Mouse (Mus musculus) ES-E14 (cell line): ENCODE data around the gene Pard6a. TPM values are rescaled to one million over a fixed set of nuclear protein-coding genes. Genes with fewer than 3 reads are reported as not detected.

Source experiments
- DNase-seq: peaks from one replicate; pipeline ENCODE4 v3.0.0-alpha.2; 2013; ENCODE audit warnings: low read depth, low spot score
- H3K27ac ChIP-seq: 2 replicates; pipeline ENCODE4 v1.5.1; 2012; ENCODE audit warnings: low read depth, mild to moderate bottlenecking, low read length, moderate library complexity, mixed read lengths; ENCODE audit not compliant: poor library complexity, insufficient read depth, severe bottlenecking
- H3K36me3 ChIP-seq: 2 replicates; pipeline ENCODE4 v1.6.1; 2012; ENCODE audit warnings: mild to moderate bottlenecking, low read length, moderate library complexity, mixed read lengths; ENCODE audit not compliant: control insufficient read depth, poor library complexity, insufficient read depth, severe bottlenecking
- H3K4me1 ChIP-seq, 2 experiments: fragments of 150-350 bp in 1 of 2; sonication (generic) in 1 of 2; 2 replicates each; pipeline ENCODE4 v1.6.1; 2012; ENCODE audit warnings: low read length in 2 of 2, mild to moderate bottlenecking in 1 of 2, mixed read lengths in 1 of 2; ENCODE audit not compliant: control insufficient read depth in 2 of 2, insufficient read depth in 2 of 2, poor library complexity in 1 of 2
- H3K4me3 ChIP-seq, 2 experiments: fragments of 150-350 bp in 1 of 2; sonication (generic) in 1 of 2; 2 replicates each; pipeline ENCODE4 v1.5.1; 2012; ENCODE audit warnings: low read length in 2 of 2, low read depth in 1 of 2, mild to moderate bottlenecking in 1 of 2, mixed read lengths in 1 of 2; ENCODE audit not compliant: insufficient read depth in 1 of 2, poor library complexity in 1 of 2, severe bottlenecking in 1 of 2
- H3K9ac ChIP-seq: 2 replicates; pipeline ENCODE4 v1.6.1; 2012; ENCODE audit warnings: low read depth, mild to moderate bottlenecking, low read length, mixed read lengths; ENCODE audit not compliant: poor library complexity, insufficient read depth, severe bottlenecking
- H3K9me3 ChIP-seq: fragments of 150-350 bp; sonication (generic); 2 replicates; pipeline ENCODE4 v1.6.1; 2012; ENCODE audit warnings: low read depth, mild to moderate bottlenecking, low read length; ENCODE audit not compliant: control insufficient read depth, insufficient read depth
- CHD2 ChIP-seq: IDR thresholded peaks from 2 replicates; pipeline ENCODE4 v1.6.1; 2014; ENCODE audit warnings: mild to moderate bottlenecking, low read depth, low read length, inconsistent platforms
- HCFC1 ChIP-seq: IDR thresholded peaks from 2 replicates; pipeline ENCODE4 v1.6.1; 2012; ENCODE audit warnings: low read length, inconsistent platforms, borderline replicate concordance; ENCODE audit not compliant: insufficient read depth
- MAFK ChIP-seq: IDR thresholded peaks from 2 replicates; pipeline ENCODE4 v1.6.1; 2014; ENCODE audit warnings: mild to moderate bottlenecking, low read depth, low read length, inconsistent platforms; ENCODE audit not compliant: insufficient read depth
- ZC3H11A ChIP-seq: IDR thresholded peaks from 2 replicates; pipeline ENCODE4 v1.6.1; 2012; ENCODE audit warnings: low read depth, mild to moderate bottlenecking, inconsistent platforms, low read length, borderline replicate concordance
- ZNF384 ChIP-seq: IDR thresholded peaks from 2 replicates; pipeline ENCODE4 v1.6.1; 2012; ENCODE audit warnings: low read depth, low read length, inconsistent platforms
- in situ Hi-C, 2 experiments: fragments of 600-800 bp; cut with MboI; formaldehyde crosslinking; loops; one replicate each; pipeline ENCODE4 v1.15.1; 2025; ENCODE audit warnings: low sequenced_read_pairs in 2 of 2, inconsistent platforms in 1 of 2; ENCODE audit not compliant: unreplicated experiment in 2 of 2
- total RNA-seq: library from RNA; depleted of rRNA; stranded (reverse); fragments of 300-350 nt; gene quantifications from 2 replicates; pipeline ENCODE4 v1.2.3, GENCODE M21; 2012

The Pard6a gene
- total RNA-seq, 1 experiment = 14.9 TPM

GRCm38 (mm10) chr8:105706426-105706825, 5.5 kb downstream of the Pard6a start:
- Histone ChIP-seq H3K27ac (no peak overlapping the region), H3K4me3 (no peak overlapping the region)
- in situ Hi-C loops = no loop called here

GRCm38 (mm10) chr8:105707498-105708403, 6.8 kb downstream of the Pard6a start, which contains the start of the genes 4933405L10Rik and Enkd1:
TSS of gene 4933405L10Rik (plus strand) at chr8:105707655.
TSS of gene Enkd1 (minus strand) at chr8:105708210.
- Histone ChIP-seq H3K4me1 (peaks cover 3 to 13% of the 10 kb centered on the region in 2 experiments; a peak in 1 of 4 replicates), H3K9me3 (no peaks in the 10 kb centered on the region), H3K4me3 (peak within 1 kb of the TSS; percentile 79 to 86), H3K36me3 (peaks cover 13% of the 10 kb centered on the region), H3K27ac (0 out of 2 replicates have a peak within 1 kb of the TSS, but pooled peaks have one; percentile 41), H3K9ac (peak within 1 kb of the TSS; percentile 87)
- TF ChIP-seq ZNF384 (no peak), CHD2 (peak; percentile 95), HCFC1 (peak; percentile 98), ZC3H11A (no peak)
- DNase-seq = peak; percentile 87
- in situ Hi-C loops = no loop called here

More at GRCm38 (mm10) chr8:105706426-105706825, 5.5 kb downstream of the Pard6a start:
- TF ChIP-seq CHD2 (no peak), ZNF384 (no peak), MAFK (no peak), ZC3H11A (no peak), HCFC1 (no peak)
- peaks cover 16% of the 10 kb centered on the region for H3K36me3 ChIP-seq
- H3K9ac ChIP-seq = no peak overlapping the region
- no peaks in the 10 kb centered on the region for H3K9me3 ChIP-seq
- H3K4me1 ChIP-seq = peaks cover 3 to 18% of the 10 kb centered on the region in 2 experiments; a peak in 1 of 4 replicates
- DNase-seq = no peak

- no peak for DNase-seq
- Histone ChIP-seq H3K9me3 (no peaks in the 10 kb centered on the region), H3K4me1 (peaks cover 3 to 12% of the 10 kb centered on the region in 2 experiments; a peak in 1 of 4 replicates), H3K36me3 (peaks cover 4% of the 10 kb centered on the region), H3K27ac (no peak overlapping the region), H3K9ac (no peak overlapping the region), H3K4me3 (no peak overlapping the region)
- TF ChIP-seq HCFC1 (no peak), ZNF384 (no peak), CHD2 (no peak), MAFK (no peak), ZC3H11A (no peak)
- in situ Hi-C loops = no loop called here
Observed at GRCm38 (mm10) chr8:105708675-105709074, 7.7 kb downstream of the Pard6a start.

- Histone ChIP-seq H3K27ac (no peak overlapping the region), H3K9ac (peak overlapping the region; percentile 29)
- no peak for DNase-seq
Observed at GRCm38 (mm10) chr8:105709317-105709716, 8.4 kb downstream of the Pard6a start.

More at GRCm38 (mm10) chr8:105709317-105709716, 8.4 kb downstream of the Pard6a start:
- in situ Hi-C loops = no loop called here
- TF ChIP-seq MAFK (no peak), ZNF384 (no peak)
- Histone ChIP-seq H3K9me3 (no peaks in the 10 kb centered on the region), H3K4me1 (peaks cover 3 to 12% of the 10 kb centered on the region in 2 experiments; a peak in 1 of 4 replicates), H3K4me3 (peak overlapping the region; percentile 43 to 45), H3K36me3 (no peaks in the 10 kb centered on the region; the same call in 1 of the 2 replicates)
